Mouse (Mus musculus) MEL (cell line): ENCODE data around the gene Zfp488. TPM values are rescaled to one million over a fixed set of nuclear protein-coding genes. Genes with fewer than 3 reads are reported as not detected.

Experiments
- DNase-seq: peaks from one replicate; pipeline ENCODE4 v3.0.0; 2011; ENCODE audit warnings: low read depth, low spot score
- H3K27ac ChIP-seq: 2 replicates; pipeline ENCODE4 v1.5.1; 2012; ENCODE audit warnings: low read depth, mild to moderate bottlenecking, control low read depth, low read length, moderate library complexity; ENCODE audit not compliant: control insufficient read depth
- H3K27me3 ChIP-seq, 2 experiments: fragments of 150-350 bp in 1 of 2; sonication (generic) in 1 of 2; 2 replicates each; pipeline ENCODE4 v1.6.1; 2012; ENCODE audit warnings: low read length in 2 of 2, mild to moderate bottlenecking in 2 of 2, improper control_type of control experiment in 1 of 2, moderate library complexity in 1 of 2; ENCODE audit not compliant: insufficient read depth in 2 of 2, control insufficient read depth in 1 of 2
- H3K36me3 ChIP-seq, 2 experiments: 2 replicates each; pipeline ENCODE4 v1.6.1; 2012 to 2014; ENCODE audit warnings: low read length in 2 of 2, improper control_type of control experiment in 1 of 2, inconsistent platforms in 1 of 2, mild to moderate bottlenecking in 1 of 2; ENCODE audit not compliant: insufficient read depth in 2 of 2, control insufficient read depth in 1 of 2
- H3K4me1 ChIP-seq, 2 experiments: fragments of 150-350 bp in 1 of 2; sonication (generic) in 1 of 2; 2 replicates each; pipeline ENCODE4 v1.6.1; 2012; ENCODE audit warnings: low read length in 2 of 2, improper control_type of control experiment in 1 of 2, mild to moderate bottlenecking in 1 of 2; ENCODE audit not compliant: insufficient read depth in 2 of 2, control insufficient read depth in 1 of 2
- H3K4me3 ChIP-seq, 2 experiments: fragments of 150-350 bp in 1 of 2; sonication (generic) in 1 of 2; 2 replicates each; pipeline ENCODE4 v1.5.1; 2012; ENCODE audit warnings: low read depth in 2 of 2, low read length in 2 of 2, mild to moderate bottlenecking in 2 of 2, moderate library complexity in 2 of 2, control low read depth in 1 of 2, improper control_type of control experiment in 1 of 2; ENCODE audit not compliant: control insufficient read depth in 1 of 2, insufficient read depth in 1 of 2
- H3K79me2 ChIP-seq: 2 replicates; pipeline ENCODE4 v1.6.1; 2012; ENCODE audit warnings: mild to moderate bottlenecking, low read length, moderate library complexity; ENCODE audit not compliant: control insufficient read depth, poor library complexity, insufficient read depth
- H3K9ac ChIP-seq: 2 replicates; pipeline ENCODE4 v1.6.1; 2012; ENCODE audit warnings: low read depth, mild to moderate bottlenecking, control low read depth, low read length, moderate library complexity; ENCODE audit not compliant: control insufficient read depth, poor library complexity, severe bottlenecking
- H3K9me3 ChIP-seq: fragments of 150-350 bp; sonication (generic); replicated peaks from 2 replicates; pipeline ENCODE4 v1.6.1; 2012; ENCODE audit warnings: mild to moderate bottlenecking, low read length, improper control_type of control experiment, moderate library complexity; ENCODE audit not compliant: insufficient read depth
- BHLHE40 ChIP-seq: IDR thresholded peaks from 2 replicates; pipeline ENCODE4 v1.6.1; 2012; ENCODE audit warnings: low read depth, mild to moderate bottlenecking, inconsistent platforms, low read length, improper control_type of control experiment, borderline replicate concordance
- CHD1 ChIP-seq: IDR thresholded peaks from 2 replicates; pipeline ENCODE4 v1.6.1; 2012; ENCODE audit warnings: low read depth, mild to moderate bottlenecking, inconsistent platforms, low read length, improper control_type of control experiment
- ELF1 ChIP-seq: IDR thresholded peaks from 2 replicates; pipeline ENCODE4 v1.6.1; 2014; ENCODE audit warnings: low read depth, mild to moderate bottlenecking, inconsistent platforms, low read length, improper control_type of control experiment, moderate library complexity
- ETS1 ChIP-seq: IDR thresholded peaks from 2 replicates; pipeline ENCODE4 v1.6.1; 2012; ENCODE audit warnings: low read depth, mild to moderate bottlenecking, inconsistent platforms, low read length, improper control_type of control experiment, moderate library complexity
- HCFC1 ChIP-seq: IDR thresholded peaks from 2 replicates; pipeline ENCODE4 v1.6.1; 2012; ENCODE audit warnings: low read depth, mild to moderate bottlenecking, inconsistent platforms, low read length, improper control_type of control experiment, moderate library complexity
- KAT2A ChIP-seq: conservative IDR thresholded peaks from 2 replicates; pipeline ENCODE4 v1.6.1; 2012; ENCODE audit warnings: low read depth, low read length, improper control_type of control experiment, inconsistent platforms
- MAX ChIP-seq: IDR thresholded peaks from 2 replicates; pipeline ENCODE4 v1.6.1; 2011; ENCODE audit warnings: low read length, improper control_type of control experiment
- MXI1 ChIP-seq: IDR thresholded peaks from 2 replicates; pipeline ENCODE4 v1.6.1; 2011; ENCODE audit warnings: mild to moderate bottlenecking, low read depth, low read length, improper control_type of control experiment
- MYB ChIP-seq: IDR thresholded peaks from 2 replicates; pipeline ENCODE4 v1.6.1; 2011; ENCODE audit warnings: mild to moderate bottlenecking, low read depth, low read length, improper control_type of control experiment
- SIN3A ChIP-seq: IDR thresholded peaks from 2 replicates; pipeline ENCODE4 v1.6.1; 2012; ENCODE audit warnings: low read length, improper control_type of control experiment, inconsistent platforms
- TCF12 ChIP-seq: IDR thresholded peaks from 2 replicates; pipeline ENCODE4 v1.6.1; 2014; ENCODE audit warnings: low read depth, mild to moderate bottlenecking, inconsistent platforms, low read length, improper control_type of control experiment, moderate library complexity
- ZKSCAN1 ChIP-seq: IDR thresholded peaks from 2 replicates; pipeline ENCODE4 v1.6.1; 2012; ENCODE audit warnings: low read depth, mild to moderate bottlenecking, inconsistent platforms, low read length, improper control_type of control experiment, moderate library complexity
- ZMIZ1 ChIP-seq: IDR thresholded peaks from 2 replicates; pipeline ENCODE4 v1.6.1; 2012; ENCODE audit warnings: low read depth, mild to moderate bottlenecking, inconsistent platforms, low read length, improper control_type of control experiment, moderate library complexity
- polyA plus RNA-seq, 2 experiments: library from polyadenylated mRNA; stranded (reverse) in 1 of 2; unstranded in 1 of 2; fragments of >175 nt in 1 of 2; fragments of >200 nt in 1 of 2; gene quantifications; 2 replicates each; pipeline versions ENCODE4 v1.2.1 to v1.2.4; 2012; ENCODE audit warnings: low replicate concordance in 2 of 2, low read depth in 1 of 2; ENCODE audit not compliant: insufficient read length in 2 of 2, insufficient read depth in 1 of 2, missing spikeins in 1 of 2
- total RNA-seq: library from RNA; depleted of rRNA; stranded (reverse); fragments of 300-350 nt; gene quantifications from 2 replicates; pipeline ENCODE4 v1.2.3, GENCODE M21; 2012; rRNA removed

Gene Zfp488
- total RNA-seq = not detected in 2 replicates
- not detected for polyA plus RNA-seq

DNA sequence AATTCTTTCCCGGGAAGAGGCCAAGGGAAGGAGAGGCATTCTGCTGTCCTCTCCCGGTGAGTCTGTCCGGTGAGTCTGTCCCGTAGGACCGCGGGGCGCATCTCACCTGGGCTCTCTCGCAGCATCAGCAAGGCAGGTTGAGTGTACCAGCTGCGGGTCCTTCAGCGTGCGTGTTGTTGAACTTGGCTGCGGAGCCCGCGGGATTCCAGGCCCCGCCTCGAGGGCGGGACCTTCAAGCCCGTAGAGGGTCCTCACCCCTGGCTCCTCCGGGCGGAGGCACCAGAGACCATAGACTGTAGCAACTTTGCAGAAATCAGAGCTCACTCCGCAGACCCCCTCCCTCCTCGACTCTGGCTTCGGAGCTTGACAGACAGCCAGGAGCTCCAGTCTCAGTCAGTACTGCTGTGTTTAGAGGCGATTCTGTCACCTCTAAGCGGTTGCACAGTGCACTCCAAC lies at the start of gene Zfp488:
Gene Zfp488 (minus strand): TSS at position 161 of the 456 bp plus-strand sequence.
- H3K36me3 ChIP-seq = no peaks in the 10 kb centered on the region
- TF ChIP-seq CHD1 = no peak
- TF ChIP-seq, all 39 proteins: peak for 0
- Histone ChIP-seq H3K4me3 (no peak within 1 kb of the TSS), H3K79me2 (no peaks in the 10 kb centered on the region), H3K9me3 (no peaks in the 10 kb centered on the region), H3K9ac (no peak within 1 kb of the TSS), H3K4me1 (no peaks in the 10 kb centered on the region), H3K27ac (no peak within 1 kb of the TSS), H3K27me3 (no peaks in the 10 kb centered on the region)
- no peak for DNase-seq

DNA sequence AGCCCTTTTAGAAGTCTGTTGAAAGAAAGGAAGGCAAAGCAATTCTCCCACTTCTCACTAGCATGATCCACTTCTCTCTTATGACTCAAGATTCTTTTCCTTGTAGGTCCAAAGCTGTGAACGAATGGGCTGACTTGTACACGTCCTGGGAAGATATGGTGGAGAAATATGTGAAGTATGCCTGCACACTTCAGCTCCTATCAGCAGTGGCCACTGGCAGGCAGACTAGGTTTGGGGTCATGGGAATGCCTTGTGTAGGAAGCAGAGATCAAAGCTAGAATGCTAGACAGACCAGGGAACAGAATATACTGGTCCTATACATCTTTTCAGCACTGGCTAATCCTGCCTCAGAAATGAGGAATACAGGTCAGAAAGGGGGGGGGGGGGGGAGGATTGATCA lies 48.1 kb upstream of the Zfp488 start:
- no peak for TF ChIP-seq ZMIZ1
- TF ChIP-seq MAX = no peak
- no peak for TF ChIP-seq BHLHE40
- no peak for TF ChIP-seq SIN3A
- no peak for TF ChIP-seq MXI1
- no peak for TF ChIP-seq ETS1
- TF ChIP-seq ZKSCAN1 = no peak
- TF ChIP-seq ELF1 = no peak
- H3K79me2 ChIP-seq = no peaks in the 10 kb centered on the region
- DNase-seq = no peak

DNA sequence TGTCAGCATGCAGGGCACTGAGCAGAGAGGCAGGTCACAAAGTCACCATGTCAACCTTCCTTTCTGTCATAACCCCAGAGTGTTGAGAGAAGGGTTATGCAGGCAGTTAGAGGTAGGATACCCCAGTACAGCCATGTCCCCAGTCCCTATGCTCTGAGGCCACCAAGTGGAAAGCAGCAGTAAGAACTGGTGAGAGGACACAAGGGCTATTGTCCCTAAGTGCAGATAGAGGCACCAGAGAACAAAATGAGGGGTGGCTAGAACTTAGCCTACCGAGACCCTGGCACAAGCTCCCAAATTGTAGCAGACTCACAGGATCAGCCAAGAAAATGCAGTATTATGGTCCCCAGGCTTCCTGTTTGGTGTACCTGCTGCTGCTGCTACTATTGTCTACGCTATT lies 38.4 kb upstream of the Zfp488 start:
- DNase-seq = no peak
- Histone ChIP-seq H3K79me2 (no peaks in the 10 kb centered on the region), H3K9ac (no peak overlapping the region), H3K9me3 (no peaks in the 10 kb centered on the region), H3K4me1 (no peaks in the 10 kb centered on the region), H3K27me3 (no peaks in the 10 kb centered on the region), H3K36me3 (no peaks in the 10 kb centered on the region), H3K27ac (no peak overlapping the region), H3K4me3 (no peak overlapping the region)
- TF ChIP-seq HCFC1 (no peak), KAT2A (no peak), MYB (no peak), ETS1 (no peak), CHD1 (no peak), TCF12 (no peak), ZMIZ1 (no peak)

More for the DNA sequence above, 48.1 kb upstream of the Zfp488 start:
- Histone ChIP-seq H3K4me3 (no peak overlapping the region), H3K27ac (no peak overlapping the region), H3K9ac (no peak overlapping the region), H3K27me3 (no peaks in the 10 kb centered on the region), H3K9me3 (no peaks in the 10 kb centered on the region), H3K36me3 (no peaks in the 10 kb centered on the region), H3K4me1 (no peaks in the 10 kb centered on the region)
